ENCODE assay signal across 22 mouse cellular contexts in genomic region chr2:149923561-149923960, GRCm38 (mm10).
DNase-seq lines count a peak whose midpoint lies in the region; ATAC-seq and TF ChIP-seq lines count a peak whose summit lies in the region.
"Had no signal": no experiment of that assay in that cellular context is flagged by ENCODE, and none has a peak within 500 bp of the region (broad histone marks: within the 10 kb centered on the region; RNA-seq: fewer than 3 reads in every experiment).

No protein-coding gene starts in this region.

- H3K36me3 ChIP-seq in intestine, embryonic 14.5 days (ENCODE audit: control insufficient read depth, insufficient read depth, low read length) = no peaks in the 10 kb centered on the region
- H3K36me3 ChIP-seq in intestine, embryonic 16.5 days (ENCODE audit: control insufficient read depth, insufficient read depth, low read length) = no peaks in the 10 kb centered on the region
- H3K36me3 ChIP-seq: embryonic facial prominence, embryonic 13.5 days; G1E; hindbrain, embryonic 12.5 days had no signal

- no peak overlapping the region for H3K4me2 ChIP-seq in intestine, embryonic 14.5 days (ENCODE audit: low read length)
- H3K4me2 ChIP-seq in intestine, embryonic 16.5 days (ENCODE audit: low read depth, low read length) = no peak overlapping the region
- H3K4me2 ChIP-seq: embryonic facial prominence, embryonic 13.5 days; forebrain, embryonic 13.5 days; hindbrain, embryonic 12.5 days had no signal

- no peak for TF ChIP-seq CTCF in layer of hippocampus, adult 2 months (conservative IDR thresholded peaks at IDR 0.05)

- ATAC-seq in cerebellum, adult (ENCODE audit: insufficient number of reproducible peaks, low FRiP score, low TSS enrichment) = 0 out of 2 replicates have a peak, but pooled peaks have one; percentile 42
- no peak for ATAC-seq in intestine, embryonic 14.5 days (replicated peaks; ENCODE audit: low FRiP score, low TSS enrichment, low read depth)
- ATAC-seq in intestine, embryonic 16.5 days = no peak
- ATAC-seq: CD4-positive, CD25-positive, alpha-beta regulatory T cell, adult 4 months; forebrain, embryonic 13.5 days; forebrain, postnatal 0 days; hindbrain, embryonic 16.5 days; inflammation-experienced regulatory T-cells, adult 6 months had no signal

- no peak overlapping the region for H3K9ac ChIP-seq in intestine, embryonic 14.5 days (ENCODE audit: low read length)
- no peak overlapping the region for H3K9ac ChIP-seq in intestine, embryonic 16.5 days (ENCODE audit: low read depth, low read length)
- H3K9ac ChIP-seq: embryonic facial prominence, embryonic 13.5 days; forebrain, embryonic 13.5 days; forebrain, postnatal 0 days; hindbrain, embryonic 12.5 days had no signal

- H3K27ac ChIP-seq in intestine, embryonic 14.5 days (ENCODE audit: low read depth) = no peak overlapping the region
- H3K27ac ChIP-seq in intestine, embryonic 16.5 days (ENCODE audit: low read length) = no peak overlapping the region
- H3K27ac ChIP-seq in layer of hippocampus, adult 2 months = no peak overlapping the region
- H3K27ac ChIP-seq: embryonic facial prominence, embryonic 13.5 days; forebrain, embryonic 13.5 days; hindbrain, embryonic 12.5 days had no signal

- DNase-seq in cerebellum, adult 11-12 months = no peak
- DNase-seq in intestine, embryonic 14.5 days (ENCODE audit: low spot score) = peak; percentile 3
- peak; percentile 36 for DNase-seq in layer of hippocampus, adult 9-11 months
- no peak for DNase-seq in layer of hippocampus, adult 2 months (ENCODE audit: low spot score in 2 of 2)
- no peak for DNase-seq in urinary bladder, postnatal 25 days (ENCODE audit: low spot score)
- DNase-seq: adrenal gland, adult 8-10 months; adrenal gland, postnatal 36 days; B cell, adult 2 months; forebrain, postnatal 0 days; gastrocnemius, postnatal 36 days; heart, adult 11 months; heart, postnatal 10 days; heart, postnatal 4 days had no signal

- H3K4me1 ChIP-seq in intestine, embryonic 14.5 days (replicated peaks; ENCODE audit: control insufficient read depth, insufficient read depth, low read length) = no peaks in the 10 kb centered on the region
- H3K4me1 ChIP-seq in intestine, embryonic 16.5 days (ENCODE audit: control insufficient read depth, insufficient read depth, low read length) = no peaks in the 10 kb centered on the region
- H3K4me1 ChIP-seq: embryonic facial prominence, embryonic 13.5 days; forebrain, embryonic 13.5 days; hindbrain, embryonic 12.5 days had no signal

- H3K4me3 ChIP-seq in intestine, embryonic 14.5 days (ENCODE audit: low read depth, low read length) = no peak overlapping the region
- no peak overlapping the region for H3K4me3 ChIP-seq in intestine, embryonic 16.5 days (ENCODE audit: low read length)
- no peak overlapping the region for H3K4me3 ChIP-seq in layer of hippocampus, adult 2 months
- H3K4me3 ChIP-seq: embryonic facial prominence, embryonic 13.5 days; forebrain, embryonic 13.5 days; hindbrain, embryonic 12.5 days had no signal

- H3K9me3 ChIP-seq in intestine, embryonic 14.5 days (ENCODE audit: control insufficient read depth, low read length) = no peaks in the 10 kb centered on the region
- no peaks in the 10 kb centered on the region for H3K9me3 ChIP-seq in intestine, embryonic 16.5 days (ENCODE audit: control insufficient read depth, low read length)
- H3K9me3 ChIP-seq: embryonic facial prominence, embryonic 13.5 days; forebrain, embryonic 13.5 days; hindbrain, embryonic 12.5 days had no signal

- 69% methylated on average over 2 of the region's 2 CpGs for WGBS in intestine, embryonic 14.5 days
- WGBS in intestine, embryonic 16.5 days = 54% methylated on average over 2 of the region's 2 CpGs

- no peaks in the 10 kb centered on the region for H3K27me3 ChIP-seq in intestine, embryonic 14.5 days (replicated peaks; ENCODE audit: control insufficient read depth, insufficient read depth, low read length)
- H3K27me3 ChIP-seq in intestine, embryonic 16.5 days (replicated peaks; ENCODE audit: control insufficient read depth, insufficient read depth, low read length) = no peaks in the 10 kb centered on the region
- H3K27me3 ChIP-seq: embryonic facial prominence, embryonic 13.5 days; forebrain, embryonic 13.5 days; hindbrain, embryonic 12.5 days had no signal

Comparison
In these comparisons a context has a peak if more than half of its experiments do, and no peak if none do; other contexts are left out.
1. DNase-seq: peak in intestine, embryonic 14.5 days (single experiment) and layer of hippocampus, adult 9-11 months (single experiment); none in cerebellum, adult 11-12 months (single experiment), layer of hippocampus, adult 2 months (0 of 2) and urinary bladder, postnatal 25 days (single experiment).